Mouse (Mus musculus) cortical plate, adult 2 months (tissue): ENCODE data around the gene Rasgef1a.

ENCODE experiments used
- CTCF ChIP-seq: fragments of 200-500 bp; IDR thresholded peaks from 2 replicates; pipeline ENCODE4 v1.5.1; 2011; ENCODE audit warnings: mild to moderate bottlenecking, control low read depth, low read length; ENCODE audit not compliant: insufficient read depth; ENCODE audit errors: extremely low read depth
- POLR2A ChIP-seq: fragments of 200-500 bp; IDR thresholded peaks from 2 replicates; pipeline ENCODE4 v1.6.1; 2011; ENCODE audit warnings: mild to moderate bottlenecking, low read length, control low read depth; ENCODE audit not compliant: insufficient read depth; ENCODE audit errors: extremely low read depth

DNA sequence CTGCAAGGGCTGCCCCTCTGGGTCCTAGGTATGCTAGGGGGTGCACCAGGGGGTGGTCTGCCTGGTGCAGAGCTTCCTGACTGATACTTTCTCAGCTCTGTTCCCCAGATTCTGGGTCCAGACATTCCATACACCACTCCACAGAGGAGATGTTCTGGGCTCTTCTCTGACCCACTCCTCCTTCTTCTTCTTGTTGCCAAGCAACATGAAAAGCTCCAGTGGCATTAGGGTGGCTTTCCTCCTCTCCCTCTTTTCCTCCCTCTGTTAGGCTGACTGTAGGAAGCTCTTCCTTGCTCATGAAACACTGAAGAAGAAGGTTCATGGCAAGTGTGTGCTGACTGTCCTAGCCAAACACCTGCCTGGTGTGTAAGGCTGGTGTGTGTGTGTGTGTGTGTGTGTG lies 35.7 kb downstream of the Rasgef1a start:
- TF ChIP-seq CTCF = no peak
- no peak for TF ChIP-seq POLR2A
